Mouse (Mus musculus) forebrain, embryonic 10.5 days (tissue): Measurements from ENCODE around the gene Zfp882. TPM values are rescaled to one million over a fixed set of nuclear protein-coding genes. Genes with fewer than 3 reads are reported as not detected.
"Not testable (repeated sequence)": the region's sequence is repeated elsewhere in the genome, so short reads cannot be mapped to it uniquely, and the experiment has no call there.

Experiments
- DNase-seq: peaks from one replicate; pipeline ENCODE4 v3.0.0-alpha.2; 2017; ENCODE audit warnings: low spot score; ENCODE audit errors: extremely low spot score
- H3K27ac ChIP-seq: fragments of 300-500 bp; sonication (generic); 2 replicates; pipeline ENCODE4 v1.5.1; 2016; ENCODE audit warnings: mild to moderate bottlenecking
- H3K27me3 ChIP-seq: fragments of 300-500 bp; sonication (generic); 2 replicates; pipeline ENCODE4 v1.6.1; 2016; ENCODE audit warnings: mild to moderate bottlenecking; ENCODE audit not compliant: poor library complexity, severe bottlenecking
- H3K36me3 ChIP-seq: fragments of 300-500 bp; sonication (generic); replicated peaks from 2 replicates; pipeline ENCODE4 v1.6.1; 2016; ENCODE audit warnings: mild to moderate bottlenecking, moderate library complexity
- H3K4me1 ChIP-seq: fragments of 300-500 bp; sonication (generic); 2 replicates; pipeline ENCODE4 v1.6.1; 2016
- H3K4me3 ChIP-seq: fragments of 300-500 bp; sonication (generic); 2 replicates; pipeline ENCODE4 v1.5.1; 2016; ENCODE audit warnings: mild to moderate bottlenecking, moderate library complexity
- H3K9me3 ChIP-seq: fragments of 300-500 bp; sonication (generic); 2 replicates; pipeline ENCODE4 v1.6.1; 2016; ENCODE audit warnings: mild to moderate bottlenecking, moderate library complexity
- WGBS: fragments of 180-500 bp; shearing (Covaris S2); methylation state at CpG from one replicate; pipeline ENCODE4 v1.1.7; 2016; 5-methylcytosine and 5-hydroxymethylcytosine counted together
- polyA plus RNA-seq: library from polyadenylated mRNA; unstranded; fragments of >200 nt; fragmentation: Nextera tagmentation; extraction: Ambion mirVana; gene quantifications from 2 replicates; pipeline ENCODE4 v1.2.1, GENCODE M21; 2016

Zfp882 gene
- 7.7 and 8.4 TPM in 2 replicates for polyA plus RNA-seq

DNA sequence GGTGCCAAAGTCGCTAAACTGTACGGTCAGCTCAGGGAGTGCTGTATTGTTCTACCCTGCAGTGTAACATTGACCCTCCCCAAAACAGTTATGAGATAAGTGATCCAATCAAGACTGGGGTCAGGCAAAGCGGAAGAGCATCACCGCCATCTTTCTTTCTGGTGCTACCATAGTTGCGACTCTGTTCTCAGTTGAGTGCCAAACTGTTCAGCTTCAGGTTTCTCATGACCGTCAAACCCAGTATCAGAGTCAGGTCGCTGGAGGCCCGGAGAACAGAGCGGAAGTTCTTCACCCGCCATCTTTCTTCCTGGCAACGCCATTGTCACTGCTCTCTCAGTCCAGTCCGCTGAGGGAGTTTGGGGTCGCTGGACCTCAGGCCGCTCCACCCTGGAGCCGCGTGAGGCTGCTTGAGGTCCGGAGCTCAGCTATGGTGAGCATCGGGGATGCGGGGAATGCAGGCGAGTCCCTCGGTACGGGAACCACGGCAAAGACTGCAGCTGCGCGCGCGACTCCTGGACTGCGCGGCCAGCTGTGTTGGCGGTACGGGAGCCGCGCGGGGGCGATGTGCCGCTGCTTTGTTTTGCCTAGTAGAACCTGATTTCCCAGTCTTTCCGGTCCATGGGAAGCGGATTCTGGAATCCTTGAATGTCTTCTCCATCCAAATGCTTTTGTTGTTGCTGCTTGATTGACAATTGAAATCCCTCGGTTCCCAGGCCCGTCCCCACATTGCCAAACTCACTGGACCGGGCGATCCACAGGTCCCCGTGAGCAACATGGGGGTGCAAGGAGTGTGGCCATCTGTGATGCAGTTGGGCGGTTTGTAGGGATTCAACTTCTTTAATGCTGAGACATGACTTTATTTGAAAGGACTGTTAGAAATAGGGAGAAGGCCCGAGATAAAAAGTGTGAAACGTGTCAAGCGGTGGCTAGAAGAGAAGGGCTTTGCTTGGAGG, at the start of gene Zfp882, which contains the start of gene Zfp617:
Gene Zfp882 (plus strand): TSS at position 300 of the 953 bp plus-strand sequence.
Gene Zfp617 (plus strand): TSS at position 327 of the 953 bp plus-strand sequence.
- WGBS: 4% methylated on average over 47 of the region's 47 CpGs

GRCm38 (mm10) chr8:71861551-71861950, 46.9 kb upstream of the Zfp882 start:
- WGBS: 67% methylated on average over 1 of the region's 1 CpGs
- not testable (repeated sequence) for H3K4me3 ChIP-seq, H3K27me3 ChIP-seq, DNase-seq, H3K36me3 ChIP-seq, H3K27ac ChIP-seq, H3K4me1 ChIP-seq, H3K9me3 ChIP-seq

More for the DNA sequence above, at the start of gene Zfp882, which contains the start of gene Zfp617:
- peak within 1 kb of the TSS; percentile 99 for H3K27ac ChIP-seq
- H3K27me3 ChIP-seq: 0 out of 2 replicates have a peak, but pooled peaks cover 3% of the 10 kb centered on the region
- H3K4me3 ChIP-seq: peak within 1 kb of the TSS; percentile 74
- H3K36me3 ChIP-seq: peaks cover 4% of the 10 kb centered on the region
- peaks cover 4% of the 10 kb centered on the region; the same call in 1 of the 2 replicates for H3K9me3 ChIP-seq
- peak; percentile 88 for DNase-seq
- peaks cover 6% of the 10 kb centered on the region; the same call in 1 of the 2 replicates for H3K4me1 ChIP-seq

DNA sequence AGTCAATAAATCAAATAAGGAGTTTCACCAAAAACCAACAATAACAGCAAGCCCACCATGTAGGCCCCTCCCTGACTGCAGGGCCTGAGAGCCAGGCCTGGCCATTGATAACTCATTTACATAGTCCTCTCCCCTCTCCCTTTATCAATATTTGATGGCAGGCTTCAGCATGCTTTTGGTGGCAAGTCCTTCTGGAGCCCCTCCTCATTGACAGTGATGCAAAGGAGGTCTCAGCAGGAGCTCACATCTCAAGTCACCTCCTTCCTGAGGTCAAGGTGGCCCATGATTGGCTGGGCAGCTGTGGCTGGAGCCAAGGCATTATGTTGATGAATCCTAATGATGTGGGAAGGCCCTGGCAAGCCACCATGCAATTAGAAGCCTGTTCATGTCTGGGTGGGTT, 46.4 kb upstream of the Zfp882 start:
- not testable (repeated sequence) for H3K4me1 ChIP-seq, H3K9me3 ChIP-seq, H3K27me3 ChIP-seq, H3K36me3 ChIP-seq, H3K4me3 ChIP-seq, H3K27ac ChIP-seq, DNase-seq

- Histone ChIP-seq H3K4me1 (peaks cover 14% of the 10 kb centered on the region), H3K36me3 (peaks cover 22% of the 10 kb centered on the region), H3K4me3 (peak within 1 kb of the TSS; percentile 83), H3K9me3 (peaks cover 24% of the 10 kb centered on the region), H3K27me3 (peaks cover 17% of the 10 kb centered on the region; the same call in 1 of the 2 replicates), H3K27ac (peak within 1 kb of the TSS; percentile 90)
- peak; percentile 61 for DNase-seq
- WGBS: 7% methylated on average over 45 of the region's 45 CpGs
These were observed 26.7 kb upstream of the Zfp882 start, which contains the start of gene Zfp709 for GRCm38 (mm10) chr8:71881618-71882274. Zfp709 (plus strand) TSS chr8:71882019.

DNA sequence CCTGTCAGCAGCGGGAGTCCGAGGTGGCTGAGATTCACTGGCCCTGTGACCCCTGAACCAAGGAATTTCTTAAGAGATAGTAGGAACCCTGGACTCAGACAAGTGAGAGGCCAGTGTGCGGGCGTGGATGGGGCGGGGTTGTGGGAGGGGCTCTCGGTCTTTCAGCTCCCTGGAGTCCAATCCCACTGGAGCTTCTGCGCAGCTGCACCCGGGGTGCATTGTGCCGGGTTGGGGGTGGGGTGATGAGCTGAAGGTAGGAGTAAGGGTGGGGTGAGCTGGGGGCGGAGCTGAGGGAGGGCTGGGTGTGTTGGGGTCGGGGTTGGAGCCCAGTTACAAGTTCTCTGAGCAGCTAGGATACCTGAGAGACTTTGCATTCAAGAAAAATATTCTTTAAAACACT, 7.7 kb upstream of the Zfp882 start:
- H3K27me3 ChIP-seq, H3K4me3 ChIP-seq, DNase-seq, H3K4me1 ChIP-seq, H3K36me3 ChIP-seq, H3K27ac ChIP-seq: not testable (repeated sequence)
- peaks cover 14% of the 10 kb centered on the region; the same call in 1 of the 2 replicates for H3K9me3 ChIP-seq
- 52% methylated on average over 11 of the region's 11 CpGs for WGBS

DNA sequence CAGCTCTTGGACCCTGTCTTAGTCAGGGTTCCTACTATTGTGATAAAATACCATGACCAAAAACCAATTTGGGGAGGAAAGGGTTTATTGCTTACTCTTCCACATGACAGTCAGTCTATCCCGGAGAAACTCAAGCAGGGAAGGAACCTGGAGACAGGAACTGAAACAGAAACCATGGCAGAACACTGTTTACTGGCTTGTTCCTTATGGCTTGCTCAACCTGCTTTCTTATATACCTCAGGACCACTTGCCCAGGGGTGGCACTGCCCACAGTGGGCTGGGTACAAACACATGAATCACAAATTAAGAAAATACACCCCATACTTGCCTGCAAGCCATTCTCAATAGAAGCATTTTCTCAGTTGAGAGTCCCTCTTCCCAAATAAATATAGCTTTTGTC, 5.3 kb upstream of the Zfp882 start:
- not testable (repeated sequence) for H3K36me3 ChIP-seq, DNase-seq, H3K4me3 ChIP-seq, H3K27ac ChIP-seq, H3K4me1 ChIP-seq, H3K27me3 ChIP-seq
- WGBS: 73% methylated on average over 1 of the region's 1 CpGs
- peaks cover 14% of the 10 kb centered on the region; the same call in 1 of the 2 replicates for H3K9me3 ChIP-seq

GRCm38 (mm10) chr8:71906809-71907208, 1.6 kb upstream of the Zfp882 start:
- 97% methylated on average over 1 of the region's 1 CpGs for WGBS
- Histone ChIP-seq H3K27me3 (0 out of 2 replicates have a peak, but pooled peaks cover 3% of the 10 kb centered on the region), H3K9me3 (peaks cover 4% of the 10 kb centered on the region; the same call in 1 of the 2 replicates), H3K4me3 (no peak overlapping the region), H3K4me1 (peaks cover 6% of the 10 kb centered on the region; the same call in 1 of the 2 replicates), H3K27ac (no peak overlapping the region), H3K36me3 (no peaks in the 10 kb centered on the region)
- DNase-seq: no peak

- DNase-seq: no peak
- Histone ChIP-seq H3K4me1 (peaks cover 6% of the 10 kb centered on the region; the same call in 1 of the 2 replicates), H3K36me3 (no peaks in the 10 kb centered on the region; the same call in 1 of the 2 replicates), H3K27me3 (0 out of 2 replicates have a peak, but pooled peaks cover 3% of the 10 kb centered on the region), H3K27ac (peak overlapping the region; percentile 99), H3K4me3 (peak overlapping the region; percentile 74), H3K9me3 (peaks cover 4% of the 10 kb centered on the region; the same call in 1 of the 2 replicates)
- 95% methylated on average over 5 of the region's 5 CpGs for WGBS
These were observed 580 bp upstream of the Zfp882 start for GRCm38 (mm10) chr8:71907798-71908257.

GRCm38 (mm10) chr8:71912286-71912685, 3.9 kb downstream of the Zfp882 start:
- no peak for DNase-seq
- 89% methylated on average over 2 of the region's 2 CpGs for WGBS
- Histone ChIP-seq H3K4me1 (peaks cover 6% of the 10 kb centered on the region; the same call in 1 of the 2 replicates), H3K27me3 (no peaks in the 10 kb centered on the region), H3K36me3 (peaks cover 39% of the 10 kb centered on the region), H3K4me3 (no peak overlapping the region), H3K9me3 (peaks cover 5% of the 10 kb centered on the region; the same call in 1 of the 2 replicates), H3K27ac (no peak overlapping the region)

DNA sequence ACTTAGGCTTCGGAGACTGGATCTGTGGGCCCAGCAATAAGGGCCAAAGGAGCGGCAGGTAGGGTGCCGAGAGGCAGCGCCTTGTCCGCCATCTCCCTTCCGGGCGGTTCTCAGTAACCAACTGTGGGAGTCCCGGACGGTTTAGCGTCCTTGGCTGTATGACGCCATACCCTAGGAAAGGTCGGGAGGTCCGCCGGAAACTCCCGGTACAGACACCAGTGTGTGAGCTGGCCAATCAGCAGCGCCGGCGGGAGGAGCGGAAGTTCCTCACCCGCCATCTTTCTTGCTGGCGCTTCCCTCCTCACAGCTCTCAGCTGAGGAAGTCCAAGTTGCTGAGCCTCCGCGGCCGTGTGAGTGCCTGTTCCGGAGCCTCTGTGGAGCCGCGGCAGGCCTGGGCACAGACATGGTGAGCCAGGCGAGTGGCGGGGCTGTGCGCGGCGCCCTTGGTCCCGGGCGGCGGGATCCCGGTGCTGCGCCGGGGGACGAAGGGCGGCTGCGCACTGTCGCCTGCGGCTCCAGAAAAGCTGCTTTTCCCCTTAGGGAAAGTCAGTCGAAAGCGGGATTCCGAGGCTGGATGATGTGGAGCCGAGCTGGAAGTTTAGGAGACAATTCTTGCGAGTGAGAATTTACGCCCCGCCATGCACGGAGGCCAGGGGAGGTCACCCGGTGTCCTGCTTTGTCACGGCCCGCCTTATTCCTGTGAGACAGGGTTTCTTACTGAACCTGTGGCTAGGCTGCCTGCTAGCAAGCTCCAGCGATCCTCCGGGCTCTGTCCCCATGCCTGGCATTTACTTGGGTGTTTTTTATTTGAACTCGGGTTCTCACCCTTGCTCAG, 14.4 kb downstream of the Zfp882 start:
- peak overlapping the region; percentile 96 for H3K27ac ChIP-seq
- peak overlapping the region; percentile 83 for H3K4me3 ChIP-seq
- H3K4me1 ChIP-seq: peaks cover 12% of the 10 kb centered on the region
- DNase-seq: peak; percentile 93
- WGBS: under 1% methylated on average over 57 of the region's 57 CpGs
- H3K9me3 ChIP-seq: no peaks in the 10 kb centered on the region
- no peaks in the 10 kb centered on the region for H3K27me3 ChIP-seq
- peaks cover 32% of the 10 kb centered on the region for H3K36me3 ChIP-seq

DNA sequence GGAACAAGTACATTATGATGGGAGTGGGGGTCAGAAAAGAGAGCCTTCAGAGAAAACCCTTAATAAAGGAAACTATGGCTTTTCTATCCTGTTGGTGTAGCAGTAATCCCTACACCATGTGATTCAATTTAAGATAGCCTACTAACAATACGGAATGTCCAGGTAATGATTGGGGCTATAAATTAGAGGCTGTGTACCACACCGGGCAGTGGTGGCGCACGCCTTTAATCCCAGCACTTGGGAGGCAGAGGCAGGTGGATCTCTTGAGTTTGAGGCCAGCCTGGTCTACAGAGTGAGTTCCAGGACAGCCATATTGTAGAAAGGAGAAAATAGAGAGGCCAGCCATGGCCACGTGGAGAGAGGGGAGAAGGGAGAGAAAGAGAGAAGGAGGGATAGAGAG, 17.4 kb downstream of the Zfp882 start:
- DNase-seq: no peak
- Histone ChIP-seq H3K9me3 (peaks cover 7% of the 10 kb centered on the region; the same call in 1 of the 2 replicates), H3K36me3 (peaks cover 54% of the 10 kb centered on the region), H3K27ac (no peak overlapping the region), H3K27me3 (no peaks in the 10 kb centered on the region), H3K4me3 (no peak overlapping the region), H3K4me1 (peaks cover 12% of the 10 kb centered on the region)
- 92% methylated on average over 5 of the region's 5 CpGs for WGBS
